Mouse (Mus musculus): ENCODE results near the gene Bcl2l1. TPM values are rescaled to one million over a fixed set of nuclear protein-coding genes. Genes with fewer than 3 reads are reported as not detected.

Gene Bcl2l1
- 83.0 and 85.9 TPM in 2 replicates for polyA plus RNA-seq (2016; fragmentation: Nextera tagmentation; extraction: Ambion mirVana)

DNA sequence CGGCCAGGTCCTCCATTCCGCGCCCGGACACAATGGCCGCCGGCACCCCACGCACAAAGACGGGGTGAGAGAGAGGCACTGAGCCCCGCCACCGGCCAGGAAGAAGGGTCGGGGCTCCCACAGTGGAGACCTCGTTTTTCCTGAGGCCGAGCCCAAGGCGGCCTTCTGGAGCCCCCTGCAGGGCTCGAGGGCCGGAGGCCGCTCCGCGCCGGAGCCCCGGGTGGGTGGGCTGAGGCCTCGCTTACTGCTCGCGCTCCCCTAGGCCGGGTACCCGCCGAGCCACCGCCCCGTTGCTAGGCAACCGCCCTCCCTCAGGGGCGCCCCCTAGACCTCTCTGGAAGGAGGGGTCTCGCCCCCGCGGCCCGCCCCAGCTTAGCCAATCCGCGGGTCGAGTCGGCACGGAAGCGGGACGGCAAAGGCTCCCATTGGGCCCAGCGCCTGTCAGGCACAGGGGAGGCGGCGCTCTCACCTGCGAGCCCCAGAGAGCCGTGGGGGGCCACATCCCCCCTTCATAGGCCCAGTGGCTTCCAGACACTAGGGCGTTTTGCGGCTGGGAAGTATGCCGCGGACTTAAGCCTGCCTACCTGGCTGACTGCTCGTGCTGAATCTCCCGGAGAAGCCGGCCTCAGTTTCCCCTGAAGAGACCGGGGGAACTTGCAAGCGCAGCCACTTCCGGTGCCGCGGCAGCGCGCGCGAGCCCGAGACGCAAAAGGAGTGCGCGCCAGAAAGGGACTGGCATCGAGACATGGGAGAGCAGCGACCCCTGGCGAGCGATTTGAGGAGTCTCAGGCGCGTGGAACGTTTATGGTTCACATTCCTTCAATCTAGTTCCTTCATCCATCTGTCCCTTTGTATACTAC, at the start of gene Bcl2l1:
Bcl2l1 (minus strand) TSS at position 710 of the 860 bp plus-strand sequence.
- H3K27ac ChIP-seq (ENCODE audit: poor library complexity, severe bottlenecking): peak within 1 kb of the TSS; percentile 98
- H3K27me3 ChIP-seq (replicated peaks): no peaks in the 10 kb centered on the region
- peak within 1 kb of the TSS; percentile 75 for H3K4me2 ChIP-seq
- peak; percentile 94 for ATAC-seq (ENCODE audit: insufficient number of reproducible peaks, low FRiP score)
- no peaks in the 10 kb centered on the region for H3K9me3 ChIP-seq (replicated peaks)
- H3K9ac ChIP-seq: peak within 1 kb of the TSS; percentile 91
- peaks cover 37% of the 10 kb centered on the region for H3K4me1 ChIP-seq (replicated peaks)
- peak within 1 kb of the TSS; percentile 62 for H3K4me3 ChIP-seq
- under 1% methylated on average over 73 of the region's 74 CpGs for WGBS
- H3K36me3 ChIP-seq: peaks cover 11% of the 10 kb centered on the region; the same call in 1 of the 2 replicates

DNA sequence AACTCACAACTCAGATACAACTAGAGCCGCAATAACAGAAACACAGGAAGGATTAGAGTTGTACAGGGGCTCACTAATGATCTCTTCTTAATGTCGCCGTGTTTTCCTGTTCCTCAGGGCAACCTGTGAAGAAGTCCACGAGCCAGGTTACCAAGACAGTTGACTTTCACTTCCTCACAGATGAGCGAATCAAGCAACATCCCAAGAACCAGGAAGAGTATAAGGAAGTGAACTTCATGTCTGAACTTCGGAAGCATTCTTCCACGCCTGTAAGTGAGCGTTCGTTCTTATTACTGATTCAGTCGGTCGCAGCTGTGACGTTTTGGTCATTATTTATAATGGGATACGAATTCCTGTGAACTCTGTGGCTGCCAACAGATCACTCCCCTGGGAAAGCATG, 49.4 kb upstream of the Bcl2l1 start:
- WGBS: 96% methylated on average over 13 of the region's 13 CpGs
- Histone ChIP-seq H3K9ac (no peak overlapping the region), H3K4me1 (replicated peaks) (no peaks in the 10 kb centered on the region), H3K9me3 (replicated peaks) (no peaks in the 10 kb centered on the region), H3K27ac (ENCODE audit: poor library complexity, severe bottlenecking) (no peak overlapping the region), H3K4me3 (no peak overlapping the region), H3K27me3 (replicated peaks) (no peaks in the 10 kb centered on the region), H3K4me2 (no peak overlapping the region), H3K36me3 (peaks cover 81% of the 10 kb centered on the region)
- ATAC-seq (ENCODE audit: insufficient number of reproducible peaks, low FRiP score): no peak

DNA sequence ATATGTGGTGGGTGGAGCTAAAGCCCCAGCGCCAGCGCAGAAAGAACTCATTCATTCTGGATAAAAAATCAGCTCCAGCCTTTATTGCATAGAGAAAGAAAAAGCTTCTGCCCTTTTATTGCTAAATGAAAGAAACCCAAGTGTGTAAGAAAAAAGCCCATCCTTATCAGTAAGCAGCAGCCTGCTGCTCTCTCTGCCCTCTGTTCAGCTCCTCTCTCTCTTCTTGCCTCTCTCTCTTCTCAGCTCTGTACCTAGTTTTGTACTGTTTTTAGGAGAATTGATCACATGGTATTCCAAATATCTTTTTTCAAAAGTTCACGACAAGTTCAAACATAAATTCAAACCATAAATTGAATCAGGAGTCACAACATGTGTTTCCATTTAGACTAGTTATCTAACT, 46.7 kb upstream of the Bcl2l1 start:
- Histone ChIP-seq H3K9ac (no peak overlapping the region), H3K9me3 (replicated peaks) (no peaks in the 10 kb centered on the region), H3K4me1 (replicated peaks) (no peaks in the 10 kb centered on the region), H3K36me3 (peaks cover 74% of the 10 kb centered on the region), H3K4me2 (no peak overlapping the region), H3K27me3 (replicated peaks) (no peaks in the 10 kb centered on the region), H3K27ac (ENCODE audit: poor library complexity, severe bottlenecking) (no peak overlapping the region), H3K4me3 (no peak overlapping the region)
- WGBS: 91% methylated on average over 3 of the region's 3 CpGs
- no peak for ATAC-seq (ENCODE audit: insufficient number of reproducible peaks, low FRiP score)

DNA sequence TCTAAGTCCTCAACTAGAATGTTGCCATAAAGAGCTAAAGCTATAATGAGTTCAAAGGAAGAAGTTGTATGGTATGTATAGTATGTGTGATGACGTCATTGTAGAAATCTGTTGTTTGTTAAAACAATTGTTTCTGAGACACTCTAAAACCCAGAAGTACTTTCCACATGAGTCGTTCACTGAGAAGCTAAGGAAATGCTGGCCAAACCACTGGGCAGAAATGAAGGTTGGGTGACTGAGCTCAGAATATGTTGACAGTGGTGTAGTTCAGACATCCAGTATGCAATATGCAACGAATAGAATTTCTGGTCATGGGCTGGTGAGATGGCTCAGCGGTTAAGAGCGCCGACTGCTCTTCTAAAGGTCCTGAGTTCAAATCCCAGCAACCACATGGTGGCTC, 31.8 kb upstream of the Bcl2l1 start:
- Histone ChIP-seq H3K27me3 (replicated peaks) (no peaks in the 10 kb centered on the region), H3K9ac (no peak overlapping the region), H3K27ac (ENCODE audit: poor library complexity, severe bottlenecking) (no peak overlapping the region), H3K4me3 (no peak overlapping the region), H3K4me2 (no peak overlapping the region), H3K4me1 (replicated peaks) (peaks cover 4% of the 10 kb centered on the region; the same call in 1 of the 2 replicates), H3K9me3 (replicated peaks) (no peaks in the 10 kb centered on the region), H3K36me3 (peaks cover 58% of the 10 kb centered on the region)
- ATAC-seq (ENCODE audit: insufficient number of reproducible peaks, low FRiP score): no peak
- 93% methylated on average over 6 of the region's 6 CpGs for WGBS

DNA sequence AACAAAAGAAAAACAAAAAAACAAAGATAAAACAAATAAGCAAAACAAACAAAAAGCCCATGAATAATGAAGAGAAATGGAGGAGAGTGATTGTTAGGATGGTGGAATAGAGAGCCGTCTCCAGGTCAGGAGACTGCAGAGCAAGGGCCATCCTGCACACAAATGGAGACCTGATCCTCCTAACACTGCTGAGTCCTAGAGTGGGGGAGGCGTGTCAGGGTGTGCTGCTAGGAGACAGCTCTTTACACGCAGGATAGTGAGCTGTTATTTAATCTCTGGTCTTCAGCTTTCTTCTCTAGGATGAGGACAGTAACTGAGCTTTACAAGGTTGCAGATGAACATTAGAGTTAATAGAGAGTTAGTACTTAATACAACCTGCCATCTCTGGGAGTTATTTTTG, 31.1 kb upstream of the Bcl2l1 start:
- no peak overlapping the region for H3K27ac ChIP-seq (ENCODE audit: poor library complexity, severe bottlenecking)
- 73% methylated on average over 3 of the region's 3 CpGs for WGBS
- no peak overlapping the region for H3K9ac ChIP-seq
- no peaks in the 10 kb centered on the region for H3K27me3 ChIP-seq (replicated peaks)
- H3K36me3 ChIP-seq: peaks cover 58% of the 10 kb centered on the region
- no peaks in the 10 kb centered on the region for H3K9me3 ChIP-seq (replicated peaks)
- H3K4me3 ChIP-seq: no peak overlapping the region
- no peak overlapping the region for H3K4me2 ChIP-seq
- ATAC-seq (ENCODE audit: insufficient number of reproducible peaks, low FRiP score): no peak
- peaks cover 4% of the 10 kb centered on the region; the same call in 1 of the 2 replicates for H3K4me1 ChIP-seq (replicated peaks)

DNA sequence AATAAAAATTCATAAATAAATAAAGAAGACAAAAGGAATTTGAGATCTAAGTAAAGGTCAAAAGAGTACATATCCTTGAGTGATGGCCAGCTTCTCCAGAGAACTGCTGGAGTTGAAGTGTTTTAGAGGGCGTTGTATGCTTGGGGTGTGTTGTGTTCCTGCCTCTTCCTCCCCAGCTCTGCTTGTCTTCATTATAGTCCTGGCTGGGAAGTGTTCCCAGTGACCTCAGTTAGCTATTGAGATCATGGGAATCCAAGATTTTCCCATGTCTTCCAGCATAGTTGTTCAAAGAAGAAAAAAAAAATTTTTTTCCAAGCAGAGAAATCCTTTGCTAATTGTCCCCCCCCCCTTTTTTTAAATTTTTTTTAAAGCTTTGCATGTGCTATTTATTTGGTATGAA, 30.4 kb upstream of the Bcl2l1 start:
- H3K27ac ChIP-seq (ENCODE audit: poor library complexity, severe bottlenecking): no peak overlapping the region
- no peak for ATAC-seq (ENCODE audit: insufficient number of reproducible peaks, low FRiP score)
- H3K36me3 ChIP-seq: peaks cover 59% of the 10 kb centered on the region
- H3K4me1 ChIP-seq (replicated peaks): peaks cover 4% of the 10 kb centered on the region; the same call in 1 of the 2 replicates
- H3K4me2 ChIP-seq: no peak overlapping the region
- no peak overlapping the region for H3K9ac ChIP-seq
- no peaks in the 10 kb centered on the region for H3K27me3 ChIP-seq (replicated peaks)
- H3K4me3 ChIP-seq: no peak overlapping the region
- 86% methylated on average over 1 of the region's 1 CpGs for WGBS
- H3K9me3 ChIP-seq (replicated peaks): no peaks in the 10 kb centered on the region

DNA sequence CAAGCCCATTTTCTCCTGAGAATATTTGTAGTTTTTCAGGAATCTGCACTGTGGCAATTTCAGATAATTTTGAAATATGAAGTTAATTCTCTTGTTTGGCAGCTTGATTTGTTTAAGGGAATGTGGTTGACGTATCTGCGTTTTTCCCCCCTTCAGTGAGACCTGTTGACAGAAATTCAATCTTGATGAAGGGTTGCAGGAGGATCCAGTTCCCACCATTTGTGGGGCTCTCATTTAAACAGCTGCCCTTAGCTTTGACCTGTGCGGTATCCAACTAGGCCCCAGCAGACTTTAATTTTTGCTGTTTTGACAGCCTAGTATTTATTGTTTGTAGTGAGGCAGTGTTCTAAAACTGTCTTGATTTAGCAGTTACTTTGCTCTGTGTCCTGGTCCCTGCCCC, 28.0 kb upstream of the Bcl2l1 start:
- Histone ChIP-seq H3K9me3 (replicated peaks) (no peaks in the 10 kb centered on the region), H3K4me1 (replicated peaks) (peaks cover 4% of the 10 kb centered on the region; the same call in 1 of the 2 replicates), H3K4me3 (no peak overlapping the region), H3K36me3 (peaks cover 74% of the 10 kb centered on the region), H3K9ac (no peak overlapping the region), H3K4me2 (no peak overlapping the region), H3K27me3 (replicated peaks) (no peaks in the 10 kb centered on the region), H3K27ac (ENCODE audit: poor library complexity, severe bottlenecking) (no peak overlapping the region)
- WGBS: 58% methylated on average over 3 of the region's 3 CpGs
- ATAC-seq (ENCODE audit: insufficient number of reproducible peaks, low FRiP score): no peak

DNA sequence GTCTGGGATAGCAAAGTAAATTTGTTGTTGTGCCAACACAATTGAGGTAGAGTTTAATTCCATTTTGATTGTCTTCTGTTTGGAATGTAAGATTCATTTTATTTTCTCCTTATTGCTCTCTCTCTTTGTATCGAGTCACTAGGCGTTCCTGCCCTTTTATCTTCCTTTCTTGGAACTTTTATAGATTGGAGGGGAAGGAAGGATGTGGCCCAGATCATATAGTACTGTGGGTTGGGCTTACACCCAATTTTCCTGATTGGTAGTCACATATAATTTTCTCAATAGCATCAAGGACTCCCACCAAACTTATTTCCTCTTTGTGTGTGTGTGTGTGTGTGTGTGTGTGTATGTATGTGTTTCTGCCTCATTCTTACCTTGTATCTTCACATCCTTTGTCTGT, 16.9 kb upstream of the Bcl2l1 start:
- H3K4me1 ChIP-seq (replicated peaks): peaks cover 16% of the 10 kb centered on the region
- 0% methylated on average over 2 of the region's 2 CpGs for WGBS
- no peak for ATAC-seq (ENCODE audit: insufficient number of reproducible peaks, low FRiP score)

DNA sequence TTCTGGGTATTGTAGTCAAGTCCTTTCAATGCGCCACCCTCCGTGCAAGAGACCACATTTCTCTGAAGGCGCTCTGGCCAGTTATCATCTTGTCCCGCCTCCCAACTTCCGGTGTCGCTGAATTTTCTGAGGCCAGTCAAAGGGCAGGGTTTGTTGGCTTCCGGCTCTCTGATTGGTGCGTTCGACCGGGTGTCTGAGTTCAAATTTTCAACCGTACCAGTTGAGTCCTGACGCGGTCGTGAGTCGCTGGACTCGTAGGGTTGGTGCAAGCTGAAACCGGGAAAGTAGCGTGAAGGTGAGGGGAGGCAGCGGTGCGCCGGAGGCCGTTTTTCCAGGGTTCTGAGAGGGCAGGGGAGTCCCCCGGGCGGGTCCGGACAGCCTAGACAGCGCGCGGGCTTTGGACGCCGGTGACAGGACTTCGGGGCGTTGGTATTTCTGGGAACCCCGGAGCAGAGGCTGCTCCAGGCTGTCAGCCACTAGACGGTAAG, 16.3 kb upstream of the Bcl2l1 start, which contains the start of gene Tpx2:
Tpx2 (plus strand) TSS at position 150 of the 488 bp plus-strand sequence.
- no peaks in the 10 kb centered on the region for H3K9me3 ChIP-seq (replicated peaks)
- peaks cover 9% of the 10 kb centered on the region; the same call in 1 of the 2 replicates for H3K36me3 ChIP-seq
- peaks cover 16% of the 10 kb centered on the region for H3K4me1 ChIP-seq (replicated peaks)
- under 1% methylated on average over 34 of the region's 34 CpGs for WGBS
- H3K4me3 ChIP-seq: peak within 1 kb of the TSS; percentile 74
- H3K4me2 ChIP-seq: peak within 1 kb of the TSS; percentile 75
- ATAC-seq (ENCODE audit: insufficient number of reproducible peaks, low FRiP score): peak; percentile 96
- no peaks in the 10 kb centered on the region for H3K27me3 ChIP-seq (replicated peaks)
- peak within 1 kb of the TSS; percentile 72 for H3K27ac ChIP-seq (ENCODE audit: poor library complexity, severe bottlenecking)
- H3K9ac ChIP-seq: peak within 1 kb of the TSS; percentile 80

More for the DNA sequence above, 16.9 kb upstream of the Bcl2l1 start:
- Histone ChIP-seq H3K27ac (ENCODE audit: poor library complexity, severe bottlenecking) (peak overlapping the region; percentile 72), H3K9ac (peak overlapping the region; percentile 80), H3K36me3 (peaks cover 15% of the 10 kb centered on the region), H3K4me2 (peak overlapping the region; percentile 75), H3K27me3 (replicated peaks) (no peaks in the 10 kb centered on the region), H3K4me3 (peak overlapping the region; percentile 74), H3K9me3 (replicated peaks) (no peaks in the 10 kb centered on the region)

DNA sequence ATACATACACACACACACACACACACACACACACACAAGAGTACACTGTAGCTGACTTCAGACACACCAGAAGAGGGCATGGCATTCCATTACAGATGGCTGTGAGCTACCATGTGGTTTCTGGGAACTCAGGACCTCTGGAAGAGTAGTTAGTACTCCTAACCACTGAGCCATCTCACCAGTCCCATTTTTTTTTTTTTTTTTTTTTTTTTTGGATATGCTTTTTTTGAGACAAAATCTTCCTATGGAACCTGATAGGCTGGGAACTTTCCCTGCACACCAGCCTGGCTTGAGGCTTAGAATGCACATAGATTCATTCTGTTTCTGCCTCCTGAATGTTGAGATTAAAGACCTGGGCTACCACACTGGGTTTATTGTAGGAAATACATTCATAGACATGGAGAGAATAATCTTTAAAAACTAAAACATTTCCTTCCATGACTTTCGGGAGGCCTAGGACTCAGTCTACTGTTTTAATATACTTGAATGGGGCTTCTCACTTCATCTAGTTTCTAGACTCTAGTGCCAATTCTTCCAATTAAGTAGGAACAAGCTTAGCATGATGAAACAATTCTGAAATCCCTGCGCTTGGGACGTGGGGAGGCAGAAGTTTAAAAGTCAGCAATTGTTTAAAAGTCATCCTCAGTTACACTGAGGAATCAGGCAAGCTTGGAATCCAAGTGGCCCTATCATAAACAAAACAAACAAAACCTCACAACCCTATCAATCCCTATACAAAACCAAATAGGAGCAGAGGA, 15.7 kb upstream of the Bcl2l1 start:
- no peak overlapping the region for H3K27ac ChIP-seq (ENCODE audit: poor library complexity, severe bottlenecking)
- no peak for ATAC-seq (ENCODE audit: insufficient number of reproducible peaks, low FRiP score)
- no peaks in the 10 kb centered on the region for H3K27me3 ChIP-seq (replicated peaks)
- H3K9me3 ChIP-seq (replicated peaks): no peaks in the 10 kb centered on the region
- H3K4me2 ChIP-seq: peak overlapping the region; percentile 50
- H3K9ac ChIP-seq: no peak overlapping the region
- H3K36me3 ChIP-seq: peaks cover 3% of the 10 kb centered on the region; the same call in 1 of the 2 replicates
- H3K4me1 ChIP-seq (replicated peaks): peaks cover 16% of the 10 kb centered on the region
- 8% methylated on average over 3 of the region's 3 CpGs for WGBS
- peak overlapping the region; percentile 74 for H3K4me3 ChIP-seq

DNA sequence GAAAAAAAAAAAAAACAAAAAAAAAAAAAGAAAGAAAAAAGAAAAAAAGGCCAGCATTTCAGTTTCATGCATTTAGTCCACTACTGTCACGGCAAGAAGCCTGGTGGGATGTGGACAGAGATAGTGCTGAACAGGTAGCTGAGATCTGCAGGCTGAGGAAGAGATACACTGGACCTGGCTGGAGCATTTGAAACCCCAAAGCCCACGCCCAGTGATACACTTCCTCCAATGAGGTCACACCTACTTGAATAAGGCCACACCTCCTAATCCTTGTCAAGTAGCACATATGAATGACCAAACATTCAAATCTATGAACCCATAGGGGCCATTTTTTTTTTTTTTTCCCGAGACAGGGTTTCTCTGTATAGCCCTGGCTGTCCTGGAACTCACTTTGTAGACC, 11.2 kb upstream of the Bcl2l1 start:
- no peak for ATAC-seq (ENCODE audit: insufficient number of reproducible peaks, low FRiP score)
- H3K9me3 ChIP-seq (replicated peaks): no peaks in the 10 kb centered on the region
- H3K27ac ChIP-seq (ENCODE audit: poor library complexity, severe bottlenecking): no peak overlapping the region
- H3K4me2 ChIP-seq: no peak overlapping the region
- 69% methylated on average over 3 of the region's 3 CpGs for WGBS
- no peaks in the 10 kb centered on the region for H3K36me3 ChIP-seq
- H3K4me1 ChIP-seq (replicated peaks): no peaks in the 10 kb centered on the region
- no peak overlapping the region for H3K9ac ChIP-seq
- no peak overlapping the region for H3K4me3 ChIP-seq
- H3K27me3 ChIP-seq (replicated peaks): no peaks in the 10 kb centered on the region
